Mouse (Mus musculus) cerebellum, postnatal 10 days (tissue): ENCODE results near the gene Vdr.

ENCODE experiments used
- DNase-seq, 2 experiments: peaks; one replicate each; pipeline ENCODE4 v3.0.0; 2021; ENCODE audit warnings: mixed read lengths in 2 of 2

Gene Vdr

GRCm38 (mm10) chr15:97844037-97845034, 66.1 kb downstream of the Vdr start, which contains the start of gene Hdac7:
Gene Hdac7, minus strand, starts transcription at chr15:97844502.
- peak; percentile 45 to 56 for DNase-seq

- no peak for DNase-seq
These were observed 67.2 kb downstream of the Vdr start for GRCm38 (mm10) chr15:97843247-97843651.

GRCm38 (mm10) chr15:97842058-97842457, 68.4 kb downstream of the Vdr start:
- no peak for DNase-seq

- no peak for DNase-seq
These were observed 69.0 kb downstream of the Vdr start for GRCm38 (mm10) chr15:97841383-97841782.

- peak; percentile 31 to 33 for DNase-seq
These were observed 69.6 kb downstream of the Vdr start for GRCm38 (mm10) chr15:97840781-97841180.

GRCm38 (mm10) chr15:97839991-97840455, 70.4 kb downstream of the Vdr start:
- DNase-seq = peak; percentile 78 to 85

GRCm38 (mm10) chr15:97839473-97839872, 71.0 kb downstream of the Vdr start:
- peak; percentile 24 to 44 for DNase-seq

GRCm38 (mm10) chr15:97839012-97839411, 71.4 kb downstream of the Vdr start:
- no peak for DNase-seq

GRCm38 (mm10) chr15:97838395-97838794, 72.0 kb downstream of the Vdr start:
- DNase-seq = peak; percentile 80 to 88

GRCm38 (mm10) chr15:97837491-97838061, 72.9 kb downstream of the Vdr start:
- DNase-seq = peak; percentile 72 to 84

- no peak for DNase-seq
These were observed 73.6 kb downstream of the Vdr start for GRCm38 (mm10) chr15:97836894-97837247.

- DNase-seq = no peak
These were observed 74.1 kb downstream of the Vdr start for GRCm38 (mm10) chr15:97836153-97836893.

GRCm38 (mm10) chr15:97832764-97833479, 77.5 kb downstream of the Vdr start:
- no peak for DNase-seq

- peak in 1 of 2 experiments; percentile 73 for DNase-seq
These were observed 78.3 kb downstream of the Vdr start for GRCm38 (mm10) chr15:97831987-97832640.

- DNase-seq = peak; percentile 80
These were observed 79.0 kb downstream of the Vdr start for GRCm38 (mm10) chr15:97831242-97831986.

GRCm38 (mm10) chr15:97830788-97831241, 79.6 kb downstream of the Vdr start:
- peak; percentile 60 to 70 for DNase-seq

- peak in 1 of 2 experiments; percentile 48 for DNase-seq
These were observed 80.1 kb downstream of the Vdr start for GRCm38 (mm10) chr15:97830253-97830787.

- DNase-seq = no peak
These were observed 81.0 kb downstream of the Vdr start for GRCm38 (mm10) chr15:97829432-97829831.

- no peak for DNase-seq
These were observed 81.5 kb downstream of the Vdr start for GRCm38 (mm10) chr15:97828901-97829338.

- DNase-seq = no peak
These were observed 82.1 kb downstream of the Vdr start for GRCm38 (mm10) chr15:97828221-97828842.
